Mouse (Mus musculus) cerebellum, adult 9-11 months (tissue): ENCODE data around the gene Mtg2.
A peak's percentile ranks its signal among the peaks of the same experiment; 100 is the strongest.

Source experiments
- DNase-seq: peaks from one replicate; pipeline ENCODE4 v3.0.0; 2022

The Mtg2 gene

DNA sequence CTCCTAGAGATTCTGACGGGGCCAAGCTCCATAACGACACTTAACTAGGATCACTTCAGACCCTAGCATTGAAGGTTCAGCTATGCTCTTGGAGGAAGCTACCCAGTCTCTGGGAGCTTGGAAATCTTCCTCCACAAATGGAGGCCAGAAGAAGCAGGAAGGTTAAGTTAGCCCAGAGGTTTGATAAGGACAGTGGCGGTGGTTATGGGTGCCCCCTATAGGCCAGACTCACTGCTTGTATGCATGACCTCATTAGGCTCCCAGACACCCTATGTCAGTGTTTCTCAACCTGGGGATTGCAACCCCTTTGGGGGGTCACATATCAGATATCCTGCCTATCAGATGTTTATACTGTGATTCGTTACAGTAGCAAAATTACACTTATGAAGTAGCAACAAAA lies 36.7 kb downstream of the Mtg2 start:
- no peak for DNase-seq

- DNase-seq = peak; percentile 24
Measured at GRCm38 (mm10) chr2:180108285-180108684, 37.9 kb downstream of the Mtg2 start.

DNA sequence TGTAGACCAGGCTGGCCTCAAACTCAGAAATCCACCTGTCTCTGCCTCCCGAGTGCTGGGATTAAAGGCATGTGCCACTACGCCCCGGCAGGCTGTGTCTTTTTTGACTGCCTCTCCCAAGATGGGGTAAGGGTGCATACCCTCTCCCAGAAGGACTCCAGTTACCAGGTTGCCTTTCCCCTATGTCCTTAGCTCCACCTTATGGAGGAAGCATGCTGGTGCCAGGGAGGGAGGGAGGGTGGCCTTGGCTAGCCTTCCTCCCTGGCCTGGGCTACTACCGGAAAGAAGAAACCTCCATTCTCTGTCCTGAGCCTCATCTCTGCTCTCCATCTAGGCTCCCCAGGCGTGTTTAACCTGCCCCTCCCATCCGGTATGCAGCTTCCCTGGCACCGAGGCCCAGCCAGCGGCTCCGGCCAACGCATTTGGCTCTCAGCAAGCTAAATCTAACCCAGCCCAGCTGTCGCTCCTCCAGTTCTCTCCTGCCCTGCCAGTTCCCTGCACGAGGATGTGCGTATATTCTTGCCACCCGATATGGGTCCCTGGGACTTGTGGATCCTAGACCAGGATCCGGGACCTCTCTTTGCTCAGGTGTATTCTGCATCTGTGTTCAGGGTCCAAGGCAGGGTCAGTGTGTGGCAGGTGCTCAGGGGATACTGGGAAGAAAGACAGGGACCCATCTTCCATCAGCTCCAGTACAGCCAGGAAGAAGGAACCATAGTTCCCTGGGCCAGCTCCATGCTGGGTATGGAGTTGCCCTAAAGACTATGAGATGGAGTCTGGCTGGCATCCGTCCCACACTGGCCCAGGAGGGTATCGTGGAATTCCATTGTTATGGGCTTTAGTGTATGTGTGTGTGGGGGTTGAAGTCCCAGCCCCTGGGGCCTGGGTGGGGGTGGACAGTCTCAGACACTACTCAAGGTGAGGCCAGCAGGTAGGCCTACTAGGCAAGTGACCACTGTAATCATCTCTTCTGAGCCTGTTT lies 43.8 kb downstream of the Mtg2 start:
- peak; percentile 85 for DNase-seq

DNA sequence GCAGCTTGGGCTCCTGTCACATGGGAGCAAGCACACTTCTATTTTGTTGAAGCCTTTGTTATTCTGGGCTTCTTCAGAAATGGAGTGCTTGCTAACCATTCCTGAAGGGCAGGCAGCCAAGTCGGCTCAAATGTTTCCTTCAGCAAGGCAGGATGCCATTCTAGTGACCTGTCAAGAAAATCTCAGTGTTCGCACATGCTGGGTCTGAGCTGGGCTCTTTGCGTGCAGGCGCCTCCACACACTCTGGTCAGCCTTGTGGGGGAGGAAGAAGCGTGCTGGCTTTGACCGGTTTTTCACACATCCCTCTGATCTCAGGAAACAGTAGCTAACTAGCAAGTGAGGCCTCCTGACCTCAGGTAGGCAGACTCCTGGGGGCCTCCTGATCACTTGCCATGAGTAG lies 44.9 kb downstream of the Mtg2 start:
- peak; percentile 69 for DNase-seq

GRCm38 (mm10) chr2:180116081-180116493 lies 45.7 kb downstream of the Mtg2 start:
- peak; percentile 52 for DNase-seq

GRCm38 (mm10) chr2:180116741-180117484 lies 46.5 kb downstream of the Mtg2 start:
- peak; percentile 76 for DNase-seq

GRCm38 (mm10) chr2:180117485-180118194 lies 47.3 kb downstream of the Mtg2 start:
- peak; percentile 74 for DNase-seq

DNA sequence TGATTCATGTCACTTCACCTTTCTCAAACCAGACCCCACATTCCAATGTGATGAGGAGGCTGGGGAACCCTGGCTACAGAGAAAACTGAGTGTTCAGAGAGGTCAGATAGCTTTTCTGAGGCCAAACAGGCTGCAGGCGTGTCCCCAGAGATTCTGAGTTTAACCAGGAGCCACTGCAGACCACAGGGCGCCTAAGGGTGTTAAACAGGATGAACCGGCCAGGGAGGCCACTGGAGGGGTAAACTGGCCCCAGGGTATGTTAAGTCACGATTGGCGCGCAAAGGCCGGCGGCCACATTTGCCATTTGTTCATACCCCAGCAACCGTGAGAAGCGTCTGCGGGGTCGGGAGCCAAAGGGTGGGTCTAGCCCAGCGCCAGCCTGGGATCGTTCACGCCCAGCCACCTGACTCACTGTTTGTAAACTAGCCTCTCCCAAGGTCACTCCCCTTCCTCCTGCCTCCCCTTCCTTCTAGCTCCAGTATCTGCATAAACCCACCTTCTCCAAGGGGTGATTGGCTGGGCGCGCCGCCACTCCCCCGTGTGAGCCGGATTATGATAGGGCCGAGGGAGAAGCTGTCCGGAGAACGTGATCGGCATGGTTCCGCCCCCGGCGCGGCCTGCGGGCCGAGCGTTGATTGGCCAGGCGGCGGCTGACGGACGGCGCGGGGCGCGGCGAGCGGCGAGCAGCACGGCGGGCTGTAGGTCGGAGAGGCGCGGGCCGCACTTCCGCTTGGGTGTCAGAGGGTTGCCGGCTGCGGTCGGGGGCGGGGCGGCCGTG lies 48.5 kb downstream of the Mtg2 start, which contains the start of gene Osbpl2:
Gene Osbpl2, plus strand, starts transcription at position 646 of the 778 bp plus-strand sequence.
- peak; percentile 100 for DNase-seq

- DNase-seq = peak; percentile 60
Measured at GRCm38 (mm10) chr2:180119439-180120291, 49.3 kb downstream of the Mtg2 start.

DNA sequence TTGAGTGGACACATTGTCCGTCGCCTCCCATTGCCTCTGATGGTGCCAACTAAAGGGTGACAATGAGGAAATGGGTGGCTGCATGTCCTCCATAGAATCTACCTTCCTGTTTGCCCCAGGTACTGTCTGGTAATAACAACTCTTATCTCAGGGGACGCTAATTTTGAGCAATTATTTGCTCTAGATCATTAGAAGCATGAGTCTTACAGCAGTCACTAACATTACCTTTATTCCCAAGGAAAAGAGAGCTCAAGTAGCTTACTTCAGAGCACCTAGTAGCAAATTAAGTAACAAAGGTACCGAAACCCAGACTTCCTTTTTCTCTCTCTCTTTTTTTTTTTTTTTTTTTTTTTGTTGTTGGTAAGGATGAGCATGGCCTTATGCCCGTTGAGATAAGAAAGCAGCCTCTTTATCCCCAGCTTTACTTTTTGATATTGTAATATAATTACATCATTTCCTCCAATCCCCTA lies 49.9 kb downstream of the Mtg2 start:
- DNase-seq = no peak

GRCm38 (mm10) chr2:180124192-180124591 lies 53.8 kb downstream of the Mtg2 start:
- no peak for DNase-seq

GRCm38 (mm10) chr2:180126195-180126594 lies 55.8 kb downstream of the Mtg2 start:
- DNase-seq = peak; percentile 51

DNA sequence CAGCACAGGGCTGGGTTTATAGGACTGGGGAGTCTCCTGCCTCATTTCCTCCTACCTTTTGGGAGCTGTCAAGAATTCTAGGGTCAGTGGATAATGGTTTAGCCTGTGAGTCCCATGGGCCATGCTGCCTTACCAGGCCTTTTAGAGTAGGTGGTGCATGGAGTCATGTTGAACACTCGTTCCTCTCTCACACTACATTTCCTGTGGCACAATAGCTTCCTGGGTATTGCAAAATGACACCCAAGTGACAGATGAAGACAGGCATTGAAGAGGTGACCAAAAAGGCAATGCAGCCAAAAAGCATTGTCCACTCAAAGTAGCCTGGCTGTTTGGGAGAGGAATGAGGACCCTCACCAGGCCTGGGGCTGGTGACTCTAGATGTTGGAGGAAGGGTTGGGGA lies 57.3 kb downstream of the Mtg2 start:
- DNase-seq = no peak

- no peak for DNase-seq
Measured at GRCm38 (mm10) chr2:180133231-180133630, 62.8 kb downstream of the Mtg2 start.

DNA sequence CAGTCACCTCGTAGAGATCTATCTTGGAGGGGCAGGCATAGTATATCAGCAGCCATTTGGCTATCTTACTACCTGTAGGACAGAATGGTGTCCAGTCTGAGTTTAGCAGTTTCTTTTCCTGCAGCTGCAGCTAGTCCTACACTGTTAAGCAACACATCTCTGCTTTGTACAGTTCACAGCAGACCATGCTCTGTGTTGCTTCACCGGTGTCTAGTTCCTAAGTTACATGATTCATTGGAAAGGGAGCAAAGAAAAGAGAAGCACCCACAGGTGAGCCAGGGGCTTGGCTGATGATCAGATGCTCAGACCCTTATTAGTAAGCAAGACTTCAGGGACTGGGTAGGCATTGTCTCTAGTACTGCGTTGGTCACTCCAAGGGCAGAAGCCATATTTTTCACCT lies 63.5 kb downstream of the Mtg2 start:
- no peak for DNase-seq

DNA sequence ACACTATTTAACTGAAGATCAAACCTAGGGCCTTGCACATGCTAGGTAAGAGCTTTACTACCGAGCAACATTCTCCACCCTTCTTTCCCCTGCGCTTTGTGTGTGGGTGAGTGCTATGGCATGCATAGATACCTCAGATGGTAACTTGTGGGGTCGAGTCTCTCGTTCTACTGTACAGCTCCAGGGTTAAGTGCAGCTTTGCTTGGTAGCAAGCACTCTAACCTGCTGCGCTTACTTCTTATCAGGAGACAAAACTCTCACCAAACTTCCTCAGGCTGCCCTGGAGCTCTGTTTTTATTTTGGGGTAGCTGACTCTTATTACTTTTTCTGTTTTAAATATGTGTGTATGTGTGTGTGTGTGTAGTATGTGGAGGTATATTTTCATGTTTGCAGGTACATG lies 65.0 kb downstream of the Mtg2 start:
- DNase-seq = no peak
